Mouse (Mus musculus) cerebellum, adult 2 months (tissue): ENCODE results near the gene Ttyh3.

ENCODE experiments used
- CTCF ChIP-seq: fragments of 200-500 bp; IDR thresholded peaks from 2 replicates; pipeline ENCODE4 v1.5.1; 2011; ENCODE audit warnings: low read depth, mild to moderate bottlenecking, control low read depth, low read length, moderate library complexity, borderline replicate concordance; ENCODE audit not compliant: insufficient read depth
- POLR2A ChIP-seq: fragments of 200-500 bp; IDR thresholded peaks from 2 replicates; pipeline ENCODE4 v1.6.1; 2011; ENCODE audit warnings: low read length, control low read depth, borderline replicate concordance; ENCODE audit not compliant: insufficient read depth

DNA sequence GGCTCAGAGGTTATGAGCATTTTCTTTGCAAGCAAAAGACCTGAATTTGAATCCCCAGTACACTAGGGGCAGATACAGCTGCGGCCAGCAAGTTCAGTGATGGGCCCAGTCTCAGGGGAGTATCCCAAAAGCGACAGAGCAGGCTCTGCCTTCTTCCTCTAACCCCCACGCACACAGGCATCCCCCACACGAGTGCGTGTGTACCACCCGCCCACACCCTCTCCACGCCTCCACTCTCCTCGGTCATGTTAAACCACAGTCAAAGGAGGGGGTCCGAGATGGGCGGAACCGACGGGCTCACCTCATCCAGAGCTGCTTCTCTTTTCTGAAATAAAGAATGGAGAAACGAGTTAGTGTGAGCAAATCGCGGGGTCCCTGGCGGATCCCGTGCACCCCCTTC is 25.2 kb upstream of the Ttyh3 start:
- TF ChIP-seq CTCF (no peak), POLR2A (no peak)
